Mouse (Mus musculus) MEL (cell line): ENCODE results near the gene Ddx58.

ENCODE experiments used
- BHLHE40 ChIP-seq: IDR thresholded peaks from 2 replicates; pipeline ENCODE4 v1.6.1; 2012; ENCODE audit warnings: low read depth, mild to moderate bottlenecking, inconsistent platforms, low read length, improper control_type of control experiment, borderline replicate concordance
- CTCF ChIP-seq, 3 experiments: IDR thresholded peaks in 2 of 3; conservative IDR thresholded peaks in 1 of 3; 2 replicates each; pipeline ENCODE4 v1.5.1; 2011 to 2012; ENCODE audit warnings: low read length in 3 of 3, low read depth in 2 of 3, mild to moderate bottlenecking in 2 of 3, improper control_type of control experiment in 1 of 3, inconsistent platforms in 1 of 3, mixed read lengths in 1 of 3, moderate library complexity in 1 of 3; ENCODE audit not compliant: control insufficient read depth in 1 of 3, insufficient read depth in 1 of 3, poor library complexity in 1 of 3, severe bottlenecking in 1 of 3
- ELF1 ChIP-seq: IDR thresholded peaks from 2 replicates; pipeline ENCODE4 v1.6.1; 2014; ENCODE audit warnings: low read depth, mild to moderate bottlenecking, inconsistent platforms, low read length, improper control_type of control experiment, moderate library complexity
- EP300 ChIP-seq, 2 experiments: IDR thresholded peaks; 2 replicates each; pipeline ENCODE4 v1.6.1; 2011; ENCODE audit warnings: improper control_type of control experiment in 2 of 2, low read length in 2 of 2, low read depth in 1 of 2, mild to moderate bottlenecking in 1 of 2
- GATA1 ChIP-seq: IDR thresholded peaks from 2 replicates; pipeline ENCODE4 v1.6.1; 2011; ENCODE audit warnings: low read depth, low read length, improper control_type of control experiment
- HCFC1 ChIP-seq: IDR thresholded peaks from 2 replicates; pipeline ENCODE4 v1.6.1; 2012; ENCODE audit warnings: low read depth, mild to moderate bottlenecking, inconsistent platforms, low read length, improper control_type of control experiment, moderate library complexity
- MAX ChIP-seq: IDR thresholded peaks from 2 replicates; pipeline ENCODE4 v1.6.1; 2011; ENCODE audit warnings: low read length, improper control_type of control experiment
- MAZ ChIP-seq: IDR thresholded peaks from 2 replicates; pipeline ENCODE4 v1.6.1; 2012; ENCODE audit warnings: low read depth, mild to moderate bottlenecking, inconsistent platforms, low read length, improper control_type of control experiment
- MYC ChIP-seq: IDR thresholded peaks from 2 replicates; pipeline ENCODE4 v1.6.1; 2011; ENCODE audit warnings: low read depth, mild to moderate bottlenecking, low read length, improper control_type of control experiment, moderate library complexity
- POLR2A ChIP-seq, 2 experiments: IDR thresholded peaks; 2 replicates each; pipeline ENCODE4 v1.6.1; 2011 to 2012; ENCODE audit warnings: low read length in 2 of 2, mild to moderate bottlenecking in 2 of 2, control low read depth in 1 of 2, improper control_type of control experiment in 1 of 2, low read depth in 1 of 2, moderate library complexity in 1 of 2; ENCODE audit not compliant: control insufficient read depth in 1 of 2, insufficient read depth in 1 of 2, poor library complexity in 1 of 2
- UBTF ChIP-seq: IDR thresholded peaks from 2 replicates; pipeline ENCODE4 v1.6.1; 2012; ENCODE audit warnings: low read depth, mild to moderate bottlenecking, inconsistent platforms, low read length, improper control_type of control experiment, moderate library complexity, borderline replicate concordance; ENCODE audit not compliant: insufficient read depth
- USF2 ChIP-seq, 2 experiments: IDR thresholded peaks; 2 replicates each; pipeline ENCODE4 v1.6.1; 2011 to 2012; ENCODE audit warnings: improper control_type of control experiment in 2 of 2, low read length in 2 of 2, borderline replicate concordance in 1 of 2, inconsistent platforms in 1 of 2, low read depth in 1 of 2, mild to moderate bottlenecking in 1 of 2; ENCODE audit not compliant: insufficient read depth in 1 of 2
- ZNF384 ChIP-seq: IDR thresholded peaks from 2 replicates; pipeline ENCODE4 v1.6.1; 2012; ENCODE audit warnings: low read depth, mild to moderate bottlenecking, inconsistent platforms, low read length, improper control_type of control experiment

GRCm38 (mm10) chr4:40182651-40183320, 56.8 kb downstream of the Ddx58 start:
- TF ChIP-seq ZNF384 (no peak), BHLHE40 (no peak), EP300 (IDR thresholded peaks at IDR 0.05; ENCODE audit: low read depth in 1 of 2, low read length in 2 of 2) (no peak), POLR2A (IDR thresholded peaks at IDR 0.05; ENCODE audit: control insufficient read depth in 1 of 2, insufficient read depth in 1 of 2, low read depth in 1 of 2, low read length in 2 of 2, poor library complexity in 1 of 2) (no peak), USF2 (IDR thresholded peaks at IDR 0.05; ENCODE audit: borderline replicate concordance in 1 of 2, insufficient read depth in 1 of 2, low read depth in 1 of 2, low read length in 2 of 2) (no peak), HCFC1 (no peak), CTCF (IDR thresholded peaks at IDR 0.05 in 2 of 3, conservative IDR thresholded peaks at IDR 0.05 in 1 of 3; ENCODE audit: control insufficient read depth in 1 of 3, insufficient read depth in 1 of 3, low read depth in 2 of 3, low read length in 3 of 3, poor library complexity in 1 of 3, severe bottlenecking in 1 of 3) (peak; percentile 72 to 82 (median 77)), MYC (no peak), GATA1 (no peak), UBTF (no peak), MAX (no peak), MAZ (no peak), ELF1 (no peak)
